Mouse (Mus musculus): ENCODE measurements around the gene Mrtfa. TPM values are rescaled to one million over a fixed set of nuclear protein-coding genes. Genes with fewer than 3 reads are reported as not detected.

Mrtfa gene
- polyA plus RNA-seq, 1 experiment from 2014 or later, result 29.3 TPM

DNA sequence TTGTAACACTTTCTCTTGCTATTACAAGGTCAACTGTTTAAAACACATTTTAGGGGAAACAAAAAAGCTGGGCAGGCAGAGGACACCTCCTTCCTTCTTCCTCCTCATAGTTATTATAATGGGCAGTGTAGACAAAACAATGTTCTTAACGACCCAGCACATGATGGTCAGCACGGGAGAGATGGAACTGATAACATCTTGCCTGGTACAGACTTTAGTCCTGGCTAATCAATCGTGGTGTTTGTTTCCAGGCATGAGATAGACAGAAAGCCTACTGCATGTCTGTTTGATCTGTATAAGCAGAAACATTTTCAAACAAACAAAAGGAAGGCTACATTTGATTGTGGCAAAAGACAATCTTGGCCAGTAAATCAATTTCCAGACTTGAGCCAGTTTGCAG, 140.1 kb downstream of the Mrtfa start:
- Histone ChIP-seq H3K4me3 (ENCODE audit: low read depth, low read length) (no peak overlapping the region), H3K9me3 (replicated peaks; ENCODE audit: control insufficient read depth, low read length, poor library complexity, severe bottlenecking) (no peaks in the 10 kb centered on the region), H3K9ac (ENCODE audit: low read depth, low read length) (no peak overlapping the region), H3K27ac (ENCODE audit: low read length) (no peak overlapping the region), H3K4me1 (ENCODE audit: control insufficient read depth, insufficient read depth, low read length) (no peaks in the 10 kb centered on the region), H3K36me3 (ENCODE audit: control insufficient read depth, insufficient read depth, low read length) (no peaks in the 10 kb centered on the region), H3K4me2 (ENCODE audit: low read length) (no peak overlapping the region), H3K27me3 (ENCODE audit: control insufficient read depth, insufficient read depth, low read depth, low read length) (no peaks in the 10 kb centered on the region)
- 76% methylated on average over 3 of the region's 3 CpGs for whole genome bisulfite sequencing
- ATAC-seq, result no peak

DNA sequence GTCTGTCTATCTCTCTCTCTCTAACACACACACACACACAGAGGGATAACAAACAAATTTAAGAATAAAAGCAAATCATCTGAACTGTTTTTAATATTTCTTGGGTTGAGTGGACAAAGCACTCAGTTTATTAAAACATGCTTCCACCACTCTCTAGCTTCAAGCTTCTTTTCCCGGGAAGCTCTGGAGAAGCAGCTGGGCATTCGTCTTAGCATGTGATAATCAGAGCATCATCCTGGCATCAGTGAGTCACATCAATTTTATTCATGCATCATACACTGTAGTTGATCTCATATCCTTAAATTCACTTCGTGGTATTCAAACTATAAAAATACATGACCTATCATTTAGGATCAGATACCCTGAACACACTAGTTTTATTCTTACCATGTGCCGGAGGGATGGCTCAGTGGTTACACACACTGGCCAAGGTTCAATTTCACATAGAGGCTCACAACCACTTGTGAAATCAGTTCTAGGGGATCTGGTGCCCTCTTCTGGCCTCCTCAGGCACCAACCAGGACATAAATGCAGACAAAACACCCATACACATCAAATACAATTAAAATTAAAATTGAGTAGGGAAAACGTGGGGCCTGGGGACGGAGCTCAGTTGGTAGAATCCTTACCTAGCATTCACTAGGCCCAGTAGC, 141.0 kb downstream of the Mrtfa start:
- H3K27me3 ChIP-seq (ENCODE audit: control insufficient read depth, insufficient read depth, low read depth, low read length), result no peaks in the 10 kb centered on the region
- peaks cover 3% of the 10 kb centered on the region for H3K36me3 ChIP-seq (ENCODE audit: control insufficient read depth, insufficient read depth, low read length)
- H3K4me1 ChIP-seq (ENCODE audit: control insufficient read depth, insufficient read depth, low read length), result no peaks in the 10 kb centered on the region
- 79% methylated on average over 6 of the region's 6 CpGs for WGBS
- no peak for ATAC-seq
- H3K9me3 ChIP-seq (replicated peaks; ENCODE audit: control insufficient read depth, low read length, poor library complexity, severe bottlenecking), result no peaks in the 10 kb centered on the region
- H3K4me3 ChIP-seq (ENCODE audit: low read depth, low read length), result no peak overlapping the region
- no peak overlapping the region for H3K27ac ChIP-seq (ENCODE audit: low read length)
- no peak overlapping the region for H3K4me2 ChIP-seq (ENCODE audit: low read length)
- H3K9ac ChIP-seq (ENCODE audit: low read depth, low read length), result no peak overlapping the region

DNA sequence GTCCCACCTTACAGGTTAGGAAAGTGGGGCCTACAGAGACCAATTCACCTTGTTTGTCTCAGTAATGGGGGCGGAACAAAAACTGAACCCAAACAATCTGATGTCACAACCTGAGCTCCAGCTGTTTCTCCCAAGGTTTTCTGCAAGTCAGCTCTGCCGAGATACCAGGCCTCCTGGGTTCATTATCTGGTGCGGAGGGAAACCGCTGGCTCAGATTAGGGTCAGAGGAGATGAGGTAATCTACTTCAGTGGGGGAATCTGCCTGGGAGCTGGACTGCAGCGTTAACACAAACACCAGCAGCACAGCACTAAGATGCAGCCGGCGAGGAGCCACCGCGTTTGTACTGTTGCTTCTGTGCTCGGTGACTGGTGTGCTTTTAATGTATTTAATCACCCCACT, 143.1 kb downstream of the Mrtfa start:
- H3K4me1 ChIP-seq (ENCODE audit: control insufficient read depth, insufficient read depth, low read length), result 0 out of 2 replicates have a peak, but pooled peaks cover 2% of the 10 kb centered on the region
- 55% methylated on average over 10 of the region's 10 CpGs for WGBS
- no peak overlapping the region for H3K4me3 ChIP-seq (ENCODE audit: low read depth, low read length)
- H3K9ac ChIP-seq (ENCODE audit: low read depth, low read length), result no peak overlapping the region
- no peak overlapping the region for H3K4me2 ChIP-seq (ENCODE audit: low read length)
- H3K27ac ChIP-seq (ENCODE audit: low read length), result no peak overlapping the region
- no peaks in the 10 kb centered on the region for H3K9me3 ChIP-seq (replicated peaks; ENCODE audit: control insufficient read depth, low read length, poor library complexity, severe bottlenecking)
- no peak for ATAC-seq
- no peaks in the 10 kb centered on the region for H3K27me3 ChIP-seq (ENCODE audit: control insufficient read depth, insufficient read depth, low read depth, low read length)
- H3K36me3 ChIP-seq (ENCODE audit: control insufficient read depth, insufficient read depth, low read length), result peaks cover 6% of the 10 kb centered on the region

DNA sequence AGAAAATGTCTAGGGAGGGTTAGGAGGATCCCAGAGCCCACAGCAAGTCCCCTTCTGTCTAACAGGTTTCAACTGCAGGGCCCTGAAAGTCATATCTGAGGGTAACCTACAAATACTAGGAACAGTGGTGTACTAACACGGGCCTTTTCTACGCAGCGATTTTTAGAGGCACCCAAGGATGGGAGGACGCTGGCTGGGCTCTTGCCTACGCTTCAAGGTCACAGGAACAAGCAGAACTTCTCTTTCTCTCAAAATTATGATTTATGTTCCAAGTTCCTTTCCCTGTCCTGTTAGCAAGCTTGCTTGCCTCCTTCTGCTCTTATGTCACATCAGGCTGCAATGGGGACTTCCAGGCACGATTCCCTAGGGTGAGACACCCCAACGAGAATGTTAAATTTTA, 144.5 kb downstream of the Mrtfa start:
- Histone ChIP-seq H3K27me3 (ENCODE audit: control insufficient read depth, insufficient read depth, low read depth, low read length) (no peaks in the 10 kb centered on the region), H3K27ac (ENCODE audit: low read length) (no peak overlapping the region), H3K4me3 (ENCODE audit: low read depth, low read length) (no peak overlapping the region), H3K36me3 (ENCODE audit: control insufficient read depth, insufficient read depth, low read length) (peaks cover 6% of the 10 kb centered on the region), H3K4me1 (ENCODE audit: control insufficient read depth, insufficient read depth, low read length) (0 out of 2 replicates have a peak, but pooled peaks cover 5% of the 10 kb centered on the region), H3K9ac (ENCODE audit: low read depth, low read length) (no peak overlapping the region), H3K4me2 (ENCODE audit: low read length) (no peak overlapping the region), H3K9me3 (replicated peaks; ENCODE audit: control insufficient read depth, low read length, poor library complexity, severe bottlenecking) (no peaks in the 10 kb centered on the region)
- WGBS, result 95% methylated on average over 7 of the region's 7 CpGs
- no peak for ATAC-seq

DNA sequence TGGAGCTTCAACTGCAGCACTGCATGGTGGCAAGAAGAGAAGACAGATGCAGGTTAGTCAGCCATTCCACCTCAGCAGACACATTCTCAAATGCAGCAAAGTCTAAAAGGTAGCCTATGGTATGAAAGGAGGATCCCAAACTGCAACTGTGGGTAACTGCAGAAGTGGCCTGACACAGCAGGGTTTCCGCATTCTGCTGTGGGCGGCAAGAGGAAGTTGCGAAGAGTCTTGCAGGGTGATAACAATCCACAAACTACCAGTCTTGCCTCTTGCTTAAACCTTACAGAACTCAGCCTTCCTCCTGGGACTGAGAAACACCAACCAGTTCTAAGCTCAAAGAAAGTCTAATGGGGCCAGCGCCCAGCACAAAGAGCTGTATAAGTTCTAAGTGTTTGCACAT, 145.2 kb downstream of the Mrtfa start:
- Histone ChIP-seq H3K9ac (ENCODE audit: low read depth, low read length) (no peak overlapping the region), H3K4me1 (ENCODE audit: control insufficient read depth, insufficient read depth, low read length) (0 out of 2 replicates have a peak, but pooled peaks cover 5% of the 10 kb centered on the region), H3K4me3 (ENCODE audit: low read depth, low read length) (no peak overlapping the region), H3K27me3 (ENCODE audit: control insufficient read depth, insufficient read depth, low read depth, low read length) (no peaks in the 10 kb centered on the region), H3K9me3 (replicated peaks; ENCODE audit: control insufficient read depth, low read length, poor library complexity, severe bottlenecking) (no peaks in the 10 kb centered on the region), H3K27ac (ENCODE audit: low read length) (no peak overlapping the region), H3K36me3 (ENCODE audit: control insufficient read depth, insufficient read depth, low read length) (peaks cover 6% of the 10 kb centered on the region), H3K4me2 (ENCODE audit: low read length) (no peak overlapping the region)
- no peak for ATAC-seq
- 93% methylated on average over 4 of the region's 4 CpGs for WGBS

DNA sequence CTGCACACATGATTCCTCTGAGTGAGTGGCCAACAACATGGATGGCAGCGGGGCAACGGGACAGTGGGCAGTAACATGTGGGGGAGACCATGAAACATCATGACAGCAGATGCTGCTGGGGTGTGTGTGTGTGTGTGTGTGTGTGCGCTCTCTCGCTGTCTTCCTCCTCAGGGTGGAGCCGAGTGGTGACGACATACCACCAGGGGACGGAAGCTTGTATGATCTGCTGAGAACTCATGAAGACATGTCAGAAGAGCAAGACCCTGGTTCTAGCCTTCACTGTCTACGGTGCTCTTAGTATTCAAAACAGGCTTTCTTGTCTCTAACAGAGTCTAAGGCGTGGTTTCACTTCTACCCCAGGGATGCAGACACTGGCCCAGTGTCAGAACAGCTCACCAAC, 146.1 kb downstream of the Mrtfa start:
- H3K4me2 ChIP-seq (ENCODE audit: low read length), result no peak overlapping the region
- no peak overlapping the region for H3K4me3 ChIP-seq (ENCODE audit: low read depth, low read length)
- no peaks in the 10 kb centered on the region for H3K9me3 ChIP-seq (replicated peaks; ENCODE audit: control insufficient read depth, low read length, poor library complexity, severe bottlenecking)
- no peak for ATAC-seq
- 94% methylated on average over 9 of the region's 9 CpGs for WGBS
- H3K4me1 ChIP-seq (ENCODE audit: control insufficient read depth, insufficient read depth, low read length), result 0 out of 2 replicates have a peak, but pooled peaks cover 5% of the 10 kb centered on the region
- no peak overlapping the region for H3K9ac ChIP-seq (ENCODE audit: low read depth, low read length)
- peaks cover 6% of the 10 kb centered on the region for H3K36me3 ChIP-seq (ENCODE audit: control insufficient read depth, insufficient read depth, low read length)
- H3K27ac ChIP-seq (ENCODE audit: low read length), result no peak overlapping the region
- H3K27me3 ChIP-seq (ENCODE audit: control insufficient read depth, insufficient read depth, low read depth, low read length), result no peaks in the 10 kb centered on the region

DNA sequence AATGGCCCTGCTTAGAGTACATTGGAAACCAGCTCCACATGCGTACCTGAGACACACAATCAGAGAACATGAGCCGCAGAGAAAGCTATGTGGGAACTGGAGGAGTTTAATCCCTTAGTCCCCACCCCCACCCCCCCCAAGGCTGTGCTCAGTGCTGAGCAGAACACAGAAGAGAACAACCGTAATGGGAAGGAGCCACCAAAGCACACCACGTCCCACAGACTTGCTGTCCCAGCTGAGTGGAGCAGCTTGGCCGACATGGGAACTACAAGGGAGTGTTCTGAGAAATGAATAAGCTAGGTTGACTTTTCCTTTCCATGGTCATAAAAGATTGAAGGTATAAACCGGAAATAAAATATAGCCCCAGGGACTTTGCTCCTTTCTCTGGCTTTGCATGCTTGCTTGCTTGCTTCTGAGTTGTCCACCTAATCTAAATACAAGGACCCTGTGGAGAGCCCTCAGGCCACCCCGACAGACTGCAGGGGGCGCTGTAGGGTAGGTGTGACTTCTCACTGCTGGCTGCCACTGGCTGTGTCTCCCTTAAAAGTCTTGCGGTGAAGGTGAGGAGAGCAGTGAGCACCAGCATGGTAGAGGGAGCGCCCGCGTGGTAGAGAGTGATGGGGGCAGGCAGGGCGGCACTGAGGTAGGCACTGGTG, 148.2 kb downstream of the Mrtfa start:
- Histone ChIP-seq H3K9me3 (replicated peaks; ENCODE audit: control insufficient read depth, low read length, poor library complexity, severe bottlenecking) (no peaks in the 10 kb centered on the region), H3K4me3 (ENCODE audit: low read depth, low read length) (no peak overlapping the region), H3K9ac (ENCODE audit: low read depth, low read length) (no peak overlapping the region), H3K27me3 (ENCODE audit: control insufficient read depth, insufficient read depth, low read depth, low read length) (no peaks in the 10 kb centered on the region), H3K4me2 (ENCODE audit: low read length) (no peak overlapping the region), H3K36me3 (ENCODE audit: control insufficient read depth, insufficient read depth, low read length) (peaks cover 6% of the 10 kb centered on the region), H3K27ac (ENCODE audit: low read length) (no peak overlapping the region; the same call in 1 of the 2 replicates), H3K4me1 (ENCODE audit: control insufficient read depth, insufficient read depth, low read length) (0 out of 2 replicates have a peak, but pooled peaks cover 5% of the 10 kb centered on the region)
- WGBS, result 54% methylated on average over 13 of the region's 13 CpGs
- ATAC-seq, result no peak

DNA sequence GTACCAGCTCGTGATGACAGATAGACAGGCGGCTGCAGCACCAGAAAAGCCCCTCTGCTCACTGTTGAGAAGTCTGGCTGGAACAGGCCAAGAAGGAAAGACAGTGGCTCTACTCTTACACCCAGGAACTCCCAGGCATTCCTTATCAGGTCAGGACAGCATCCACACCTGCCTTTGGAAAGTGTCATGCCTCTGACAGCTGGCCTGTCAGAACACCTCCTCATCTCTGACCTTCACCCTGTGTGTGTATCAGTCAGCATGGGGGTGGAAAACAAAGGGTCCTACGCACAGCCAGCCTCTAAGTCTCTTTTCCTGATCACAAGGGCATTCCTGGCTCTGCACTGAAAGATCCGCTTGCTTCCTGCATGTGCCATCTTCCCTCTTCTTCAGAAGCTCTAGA, 148.8 kb downstream of the Mrtfa start:
- Histone ChIP-seq H3K4me3 (ENCODE audit: low read depth, low read length) (no peak overlapping the region), H3K9me3 (replicated peaks; ENCODE audit: control insufficient read depth, low read length, poor library complexity, severe bottlenecking) (no peaks in the 10 kb centered on the region), H3K4me2 (ENCODE audit: low read length) (no peak overlapping the region), H3K27me3 (ENCODE audit: control insufficient read depth, insufficient read depth, low read depth, low read length) (no peaks in the 10 kb centered on the region), H3K4me1 (ENCODE audit: control insufficient read depth, insufficient read depth, low read length) (0 out of 2 replicates have a peak, but pooled peaks cover 5% of the 10 kb centered on the region), H3K36me3 (ENCODE audit: control insufficient read depth, insufficient read depth, low read length) (peaks cover 6% of the 10 kb centered on the region), H3K9ac (ENCODE audit: low read depth, low read length) (no peak overlapping the region), H3K27ac (ENCODE audit: low read length) (no peak overlapping the region; the same call in 1 of the 2 replicates)
- ATAC-seq, result no peak
- WGBS, result 78% methylated on average over 4 of the region's 4 CpGs

DNA sequence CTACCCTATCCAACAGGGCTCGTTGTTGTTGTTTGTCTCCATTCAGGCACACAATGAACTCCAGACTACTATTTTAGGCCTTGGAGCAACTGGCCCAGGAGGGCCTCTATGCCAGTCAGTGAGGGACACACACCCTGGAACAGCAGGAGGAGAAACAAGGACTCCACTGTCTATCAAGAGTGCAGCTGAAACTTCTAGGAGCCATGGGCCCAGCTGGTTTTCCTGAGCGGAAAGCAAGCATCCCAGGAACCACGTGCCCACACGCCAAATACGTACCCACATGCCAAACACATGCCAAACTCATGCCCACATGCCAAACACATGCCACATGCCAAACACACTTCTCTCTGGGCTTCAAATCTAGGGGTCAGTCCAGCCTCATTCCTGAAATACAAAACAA, 152.1 kb downstream of the Mrtfa start:
- Histone ChIP-seq H3K27me3 (ENCODE audit: control insufficient read depth, insufficient read depth, low read depth, low read length) (no peaks in the 10 kb centered on the region), H3K9ac (ENCODE audit: low read depth, low read length) (no peak overlapping the region), H3K4me2 (ENCODE audit: low read length) (no peak overlapping the region), H3K9me3 (replicated peaks; ENCODE audit: control insufficient read depth, low read length, poor library complexity, severe bottlenecking) (no peaks in the 10 kb centered on the region), H3K36me3 (ENCODE audit: control insufficient read depth, insufficient read depth, low read length) (no peaks in the 10 kb centered on the region), H3K4me1 (ENCODE audit: control insufficient read depth, insufficient read depth, low read length) (peaks cover 15% of the 10 kb centered on the region; the same call in 1 of the 2 replicates), H3K4me3 (ENCODE audit: low read depth, low read length) (no peak overlapping the region), H3K27ac (ENCODE audit: low read length) (no peak overlapping the region)
- no peak for ATAC-seq
- 94% methylated on average over 5 of the region's 5 CpGs for WGBS
